Mouse (Mus musculus) liver, embryonic 15.5 days (tissue): ENCODE results near the gene Eif2ak4. TPM values are rescaled to one million over a fixed set of nuclear protein-coding genes. Genes with fewer than 3 reads are reported as not detected.

ENCODE experiments used
- ATAC-seq: fragments of 200-750 bp; cut with Nextera tagmentation; 2 replicates; pipeline ENCODE4 v1.8.0; 2017; ENCODE audit warnings: moderate number of reproducible peaks, mild to moderate bottlenecking, moderate library complexity; ENCODE audit not compliant: insufficient read depth
- H3K27ac ChIP-seq: fragments of 300-500 bp; sonication (generic); replicated peaks from 2 replicates; pipeline ENCODE4 v1.5.1; 2015; ENCODE audit warnings: mild to moderate bottlenecking, inconsistent platforms
- H3K27me3 ChIP-seq: fragments of 300-500 bp; sonication (generic); 2 replicates; pipeline ENCODE4 v1.6.1; 2015; ENCODE audit warnings: mild to moderate bottlenecking, inconsistent platforms
- H3K36me3 ChIP-seq: fragments of 300-500 bp; sonication (generic); replicated peaks from 2 replicates; pipeline ENCODE4 v1.6.1; 2015; ENCODE audit warnings: moderate library complexity, mild to moderate bottlenecking, inconsistent platforms
- H3K4me1 ChIP-seq: fragments of 300-500 bp; sonication (generic); replicated peaks from 2 replicates; pipeline ENCODE4 v1.6.1; 2015; ENCODE audit warnings: inconsistent platforms
- H3K4me2 ChIP-seq: fragments of 300-500 bp; sonication (generic); 2 replicates; pipeline ENCODE4 v1.6.1; 2015; ENCODE audit warnings: moderate library complexity, mild to moderate bottlenecking, inconsistent platforms
- H3K4me3 ChIP-seq: fragments of 300-500 bp; sonication (generic); replicated peaks from 2 replicates; pipeline ENCODE4 v1.5.1; 2015; ENCODE audit warnings: mild to moderate bottlenecking, inconsistent platforms
- H3K9ac ChIP-seq: fragments of 300-500 bp; sonication (generic); 2 replicates; pipeline ENCODE4 v1.6.1; 2015; ENCODE audit warnings: moderate library complexity, mild to moderate bottlenecking, inconsistent platforms
- H3K9me3 ChIP-seq: fragments of 300-500 bp; sonication (generic); replicated peaks from 2 replicates; pipeline ENCODE4 v1.6.1; 2016; ENCODE audit warnings: inconsistent platforms
- WGBS: fragments of 180-500 bp; shearing (Covaris S2); methylation state at CpG from one replicate; pipeline ENCODE4 v1.1.7; 2015; ENCODE audit warnings: mixed read lengths; ENCODE audit not compliant: insufficient replicate concordance; 5-methylcytosine and 5-hydroxymethylcytosine counted together
- polyA plus RNA-seq: library from polyadenylated mRNA; unstranded; fragments of >200 nt; fragmentation: Nextera tagmentation; extraction: Ambion mirVana; gene quantifications from 2 replicates; pipeline ENCODE4 v1.2.1, GENCODE M21; 2015

Gene Eif2ak4
- polyA plus RNA-seq, 1 experiment from 2014 or later = 3.6 TPM

GRCm38 (mm10) chr2:118373572-118374279 lies 14.7 kb upstream of the Eif2ak4 start:
- 3% methylated on average over 43 of the region's 43 CpGs for WGBS
- no peaks in the 10 kb centered on the region for H3K36me3 ChIP-seq
- no peaks in the 10 kb centered on the region for H3K9me3 ChIP-seq
- no peak overlapping the region for H3K27ac ChIP-seq
- H3K4me1 ChIP-seq = peaks cover 18% of the 10 kb centered on the region
- peaks cover 64% of the 10 kb centered on the region for H3K27me3 ChIP-seq
- no peak overlapping the region for H3K9ac ChIP-seq
- H3K4me2 ChIP-seq = peak overlapping the region; percentile 75
- ATAC-seq = peak; percentile 73
- H3K4me3 ChIP-seq = peak overlapping the region; percentile 46

GRCm38 (mm10) chr2:118375522-118375921 lies 12.9 kb upstream of the Eif2ak4 start:
- H3K4me1 ChIP-seq = peaks cover 18% of the 10 kb centered on the region
- ATAC-seq = no peak
- no peak overlapping the region for H3K27ac ChIP-seq
- WGBS = 21% methylated on average over 1 of the region's 1 CpGs
- H3K9ac ChIP-seq = no peak overlapping the region
- H3K4me2 ChIP-seq = no peak overlapping the region
- no peaks in the 10 kb centered on the region for H3K9me3 ChIP-seq
- H3K36me3 ChIP-seq = no peaks in the 10 kb centered on the region
- H3K27me3 ChIP-seq = peaks cover 46% of the 10 kb centered on the region
- no peak overlapping the region for H3K4me3 ChIP-seq

- Histone ChIP-seq H3K4me3 (no peak overlapping the region), H3K4me2 (no peak overlapping the region), H3K27me3 (peaks cover 42% of the 10 kb centered on the region), H3K9me3 (no peaks in the 10 kb centered on the region), H3K4me1 (peaks cover 18% of the 10 kb centered on the region), H3K36me3 (no peaks in the 10 kb centered on the region), H3K9ac (no peak overlapping the region), H3K27ac (no peak overlapping the region)
- no peak for ATAC-seq
Measured at GRCm38 (mm10) chr2:118375931-118376330, 12.5 kb upstream of the Eif2ak4 start.

GRCm38 (mm10) chr2:118379756-118380155 lies 8.7 kb upstream of the Eif2ak4 start:
- no peak overlapping the region for H3K4me3 ChIP-seq
- H3K4me2 ChIP-seq = no peak overlapping the region
- no peak for ATAC-seq
- WGBS = 54% methylated on average over 1 of the region's 1 CpGs
- H3K4me1 ChIP-seq = no peaks in the 10 kb centered on the region
- H3K36me3 ChIP-seq = no peaks in the 10 kb centered on the region
- no peaks in the 10 kb centered on the region for H3K9me3 ChIP-seq
- peaks cover 10% of the 10 kb centered on the region for H3K27me3 ChIP-seq
- no peak overlapping the region for H3K27ac ChIP-seq
- H3K9ac ChIP-seq = no peak overlapping the region

- H3K27me3 ChIP-seq = no peaks in the 10 kb centered on the region
- H3K9ac ChIP-seq = no peak overlapping the region
- no peaks in the 10 kb centered on the region for H3K36me3 ChIP-seq
- H3K27ac ChIP-seq = no peak overlapping the region
- peaks cover 6% of the 10 kb centered on the region for H3K4me1 ChIP-seq
- ATAC-seq = no peak
- no peaks in the 10 kb centered on the region for H3K9me3 ChIP-seq
- 55% methylated on average over 5 of the region's 5 CpGs for WGBS
- no peak overlapping the region for H3K4me3 ChIP-seq
- H3K4me2 ChIP-seq = no peak overlapping the region
Measured at GRCm38 (mm10) chr2:118383387-118383786, 5.0 kb upstream of the Eif2ak4 start.

- ATAC-seq = no peak
- WGBS = 43% methylated on average over 3 of the region's 3 CpGs
- Histone ChIP-seq H3K4me1 (peaks cover 26% of the 10 kb centered on the region), H3K9me3 (no peaks in the 10 kb centered on the region), H3K4me2 (peak overlapping the region; percentile 93), H3K4me3 (peak overlapping the region; percentile 78), H3K27me3 (no peaks in the 10 kb centered on the region), H3K27ac (peak overlapping the region; percentile 76; the same call in 1 of the 2 replicates), H3K36me3 (no peaks in the 10 kb centered on the region), H3K9ac (no peak overlapping the region)
Measured at GRCm38 (mm10) chr2:118389569-118389968, 1.2 kb downstream of the Eif2ak4 start.

GRCm38 (mm10) chr2:118390072-118390471 lies 1.7 kb downstream of the Eif2ak4 start:
- H3K4me3 ChIP-seq = no peak overlapping the region; the same call in 1 of the 2 replicates
- H3K36me3 ChIP-seq = no peaks in the 10 kb centered on the region
- WGBS = 70% methylated on average over 5 of the region's 5 CpGs
- H3K9ac ChIP-seq = no peak overlapping the region
- no peaks in the 10 kb centered on the region for H3K27me3 ChIP-seq
- H3K27ac ChIP-seq = no peak overlapping the region; the same call in 1 of the 2 replicates
- no peak for ATAC-seq
- peak overlapping the region; percentile 93 for H3K4me2 ChIP-seq
- H3K4me1 ChIP-seq = peaks cover 26% of the 10 kb centered on the region
- H3K9me3 ChIP-seq = no peaks in the 10 kb centered on the region

GRCm38 (mm10) chr2:118391201-118391600 lies 2.8 kb downstream of the Eif2ak4 start:
- no peak overlapping the region for H3K4me2 ChIP-seq
- H3K27me3 ChIP-seq = no peaks in the 10 kb centered on the region
- H3K4me3 ChIP-seq = no peak overlapping the region
- ATAC-seq = no peak
- no peaks in the 10 kb centered on the region for H3K9me3 ChIP-seq
- WGBS = 37% methylated on average over 5 of the region's 5 CpGs
- H3K9ac ChIP-seq = no peak overlapping the region
- H3K27ac ChIP-seq = no peak overlapping the region
- peaks cover 26% of the 10 kb centered on the region for H3K4me1 ChIP-seq
- no peaks in the 10 kb centered on the region for H3K36me3 ChIP-seq

- 64% methylated on average over 5 of the region's 5 CpGs for whole genome bisulfite sequencing
- peak; percentile 69 for ATAC-seq
- Histone ChIP-seq H3K4me3 (no peak overlapping the region), H3K4me2 (no peak overlapping the region), H3K27ac (no peak overlapping the region), H3K4me1 (peaks cover 5% of the 10 kb centered on the region; the same call in 1 of the 2 replicates), H3K9ac (no peak overlapping the region), H3K9me3 (no peaks in the 10 kb centered on the region), H3K27me3 (no peaks in the 10 kb centered on the region), H3K36me3 (peaks cover 13% of the 10 kb centered on the region; the same call in 1 of the 2 replicates)
Measured at GRCm38 (mm10) chr2:118399751-118400150, 11.3 kb downstream of the Eif2ak4 start.

- Histone ChIP-seq H3K4me1 (peaks cover 5% of the 10 kb centered on the region; the same call in 1 of the 2 replicates), H3K27me3 (no peaks in the 10 kb centered on the region), H3K4me3 (no peak overlapping the region), H3K9ac (no peak overlapping the region), H3K36me3 (peaks cover 13% of the 10 kb centered on the region; the same call in 1 of the 2 replicates), H3K27ac (no peak overlapping the region), H3K4me2 (no peak overlapping the region), H3K9me3 (no peaks in the 10 kb centered on the region)
- ATAC-seq = no peak
- whole genome bisulfite sequencing = 65% methylated on average over 5 of the region's 5 CpGs
Measured at GRCm38 (mm10) chr2:118401834-118402727, 13.7 kb downstream of the Eif2ak4 start.

- Histone ChIP-seq H3K4me2 (no peak overlapping the region), H3K27ac (no peak overlapping the region), H3K36me3 (peaks cover 19% of the 10 kb centered on the region), H3K4me3 (no peak overlapping the region), H3K9ac (no peak overlapping the region), H3K9me3 (no peaks in the 10 kb centered on the region), H3K27me3 (no peaks in the 10 kb centered on the region), H3K4me1 (peaks cover 1% of the 10 kb centered on the region; the same call in 1 of the 2 replicates)
- 70% methylated on average over 5 of the region's 5 CpGs for WGBS
- no peak for ATAC-seq
Measured at GRCm38 (mm10) chr2:118404336-118404735, 15.9 kb downstream of the Eif2ak4 start.
